Mouse (Mus musculus) adrenal gland (tissue): ENCODE data around the gene Bola1.

Experiments used
- intact Hi-C: fragments of 180-260 bp; cut with DNase I; formaldehyde crosslinking; loops from one replicate; pipeline ENCODE4 v1.15.1; 2025
- microRNA-seq, 2 experiments: library from miRNA; unstranded; fragments of <30 nt; microRNA quantifications; one replicate each; pipeline ENCODE4; 2019

Bola1 gene

DNA sequence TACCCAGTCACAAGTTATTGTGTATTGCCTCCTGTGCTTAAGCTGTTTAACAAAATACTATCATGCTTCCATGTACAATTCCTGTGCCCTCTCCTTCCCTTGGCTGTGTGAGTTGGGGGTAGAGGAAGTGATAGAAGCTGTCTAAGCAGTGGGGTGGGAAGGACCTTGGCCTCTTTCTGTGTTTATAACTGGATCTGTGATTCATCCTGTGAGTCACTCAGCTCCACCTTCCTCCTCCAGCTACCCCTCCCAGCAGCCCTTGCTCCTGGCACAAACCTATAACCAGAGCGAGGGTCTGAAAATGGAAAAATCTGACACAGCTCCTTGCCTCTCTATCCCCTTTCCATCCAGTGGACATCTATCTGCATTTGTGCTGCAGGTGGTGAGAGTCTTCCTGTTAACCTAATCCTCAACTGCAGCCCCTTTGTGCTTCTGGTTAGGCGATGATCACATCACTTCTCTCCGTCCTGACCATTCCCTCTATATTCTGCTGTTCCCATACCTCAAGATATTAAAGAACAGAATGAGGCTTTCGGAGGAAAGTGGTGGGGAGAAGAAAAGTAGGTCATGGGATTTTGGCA, 59.2 kb downstream of the Bola1 start:
- intact Hi-C loops = loop anchor here (5.0 kb wide), 1 partner anchor 57 kb away; the partner anchor contains the start of genes Bola1 and Hist2h2ab

DNA sequence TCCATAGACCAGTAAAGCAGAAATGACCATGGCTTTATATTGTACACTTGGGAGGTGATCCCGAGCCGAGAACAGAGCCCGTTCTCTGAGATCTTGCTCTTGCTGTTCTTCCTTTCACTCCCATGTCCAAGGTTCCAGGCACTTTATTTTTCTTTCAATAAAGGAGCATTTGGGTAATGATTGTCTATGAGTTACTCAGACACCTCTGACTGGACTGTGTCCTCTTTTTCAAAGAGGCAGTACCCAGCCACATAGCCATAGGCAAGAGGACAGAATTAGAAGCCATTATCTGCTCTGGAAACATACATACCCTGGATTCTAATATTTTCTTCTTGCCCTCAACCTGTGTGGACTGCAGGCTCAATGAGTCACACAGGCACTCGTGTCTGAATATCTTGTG, 59.7 kb downstream of the Bola1 start:
- intact Hi-C loops = loop anchor here (5.0 to 10.0 kb wide), 2 partner anchors 57 to 285 kb away; partner anchors contain the start of genes Bola1, Hist2h2ab and Mrps21

DNA sequence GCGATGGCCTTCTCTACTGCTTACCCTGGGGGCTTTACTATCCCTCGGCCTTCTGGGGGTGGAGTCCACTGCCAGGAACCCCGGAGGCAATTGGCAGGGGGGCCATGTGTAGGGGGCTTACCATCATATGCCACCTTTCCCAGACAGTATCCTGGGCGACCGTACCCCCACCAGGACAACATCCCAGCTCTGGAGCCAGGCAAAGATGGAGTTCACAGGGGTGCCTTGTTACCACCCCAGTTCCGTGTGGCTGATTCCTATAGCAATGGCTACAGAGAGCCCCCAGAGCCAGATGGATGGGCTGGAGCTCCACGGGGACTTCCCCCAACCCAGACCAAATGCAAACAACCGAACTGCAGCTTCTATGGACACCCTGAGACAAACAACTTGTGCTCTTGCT, 64.0 kb downstream of the Bola1 start:
- intact Hi-C loops = loop anchor here (10.0 kb wide), 1 partner anchor 281 kb away; the partner anchor contains the start of gene Mrps21

DNA sequence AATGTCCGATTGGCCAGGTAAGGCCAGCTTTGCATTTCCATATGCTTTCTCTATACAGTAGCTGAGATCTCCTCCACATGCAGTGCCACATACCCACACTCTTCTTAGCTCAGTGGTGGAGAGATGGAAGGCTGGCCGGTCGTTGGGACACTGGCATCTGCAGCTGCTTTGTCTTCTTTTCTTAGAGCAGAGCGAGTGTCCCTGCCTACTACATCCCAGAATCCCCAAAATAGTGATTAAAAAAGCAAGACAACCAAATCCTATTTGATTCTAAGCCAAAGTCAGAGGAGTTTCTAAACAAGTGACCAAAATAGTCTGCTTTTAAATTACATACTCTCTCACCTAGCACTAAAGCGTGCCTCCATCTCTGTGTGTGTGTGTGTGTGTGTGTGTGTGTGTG, 66.9 kb downstream of the Bola1 start:
- intact Hi-C loops = loop anchor here (10.0 kb wide), 1 partner anchor 278 kb away; the partner anchor contains the start of gene Mrps21

DNA sequence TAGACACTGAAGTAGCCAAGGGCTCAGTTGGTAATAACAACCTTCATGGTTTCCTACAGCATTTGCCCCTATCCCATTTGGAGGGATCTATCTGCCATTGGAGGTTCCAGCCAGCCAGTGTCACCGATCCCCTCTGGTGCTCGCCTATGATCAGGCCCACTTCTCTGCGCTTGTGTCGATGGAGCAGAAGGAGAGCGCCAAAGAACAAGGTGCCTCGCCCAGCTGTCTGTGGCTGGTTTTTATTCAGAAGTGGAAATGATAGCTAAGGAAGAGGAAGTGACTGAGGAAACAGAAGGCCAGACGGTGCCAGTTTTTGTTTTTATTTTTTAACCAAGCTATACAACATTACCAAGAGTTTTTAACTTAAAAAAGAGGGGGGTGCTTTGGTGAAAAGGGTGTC, 67.7 kb downstream of the Bola1 start:
- intact Hi-C loops = loop anchor here (10.0 kb wide), 1 partner anchor 277 kb away; the partner anchor contains the start of gene Mrps21

DNA sequence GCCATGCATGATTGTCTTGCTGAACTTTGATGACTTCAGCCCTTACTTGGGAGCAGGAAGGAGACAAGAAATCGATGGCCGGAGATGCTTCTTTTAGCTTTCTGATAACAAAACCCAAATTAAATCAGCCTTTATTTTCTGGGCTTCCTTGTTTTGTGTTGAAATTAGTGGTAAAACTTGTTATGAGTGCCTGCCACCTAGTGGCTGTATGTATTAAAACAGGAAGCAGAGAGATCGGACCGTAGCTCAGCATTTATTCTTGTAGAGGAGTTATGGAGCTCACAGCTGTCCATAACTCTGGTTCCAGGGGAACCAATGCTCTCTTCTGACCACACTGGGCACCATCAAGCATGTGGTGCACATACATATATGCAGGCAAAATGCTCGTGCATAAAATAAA, 71.6 kb downstream of the Bola1 start:
- intact Hi-C loops = loop anchor here (5.0 kb wide), 3 partner anchors 66 to 181 kb away; no protein-coding TSS in a partner anchor

Small RNAs within 50 kb of the gene (microRNA-seq; reads per million reads assigned to microRNA genes)
- 0 to 0.12 reads per million in 2 experiments for gene Gm44492
- 0 reads per million in 2 experiments for gene Gm47311
- gene Gm47313 = 0 reads per million in 2 experiments
